ENCODE assay signal across 9 mouse cellular contexts in genomic region chr10:78756021-78756420, GRCm38 (mm10). TPM values are rescaled to one million over a fixed set of nuclear protein-coding genes. Genes with fewer than 3 reads are reported as not detected.
A peak's percentile ranks its signal among the peaks of the same experiment; 100 is the strongest.
DNase-seq lines count a peak whose midpoint lies in the region; ATAC-seq lines count a peak whose summit lies in the region.
"Had no signal": no experiment of that assay in that cellular context is flagged by ENCODE, and none has a peak within 500 bp of the region (broad histone marks: within the 10 kb centered on the region; RNA-seq: fewer than 3 reads in every experiment).

No protein-coding gene starts in this region.

- H3K27ac ChIP-seq in heart, embryonic 12.5 days (ENCODE audit: poor library complexity, severe bottlenecking) = no peak overlapping the region
- H3K27ac ChIP-seq: macrophage had no signal

- H3K9me3 ChIP-seq in heart, embryonic 12.5 days (replicated peaks) = no peaks in the 10 kb centered on the region

- no peak for ATAC-seq in heart, embryonic 12.5 days (ENCODE audit: insufficient number of reproducible peaks, low FRiP score)

- no peaks in the 10 kb centered on the region for H3K36me3 ChIP-seq in heart, embryonic 12.5 days

- H3K4me3 ChIP-seq in heart, embryonic 12.5 days = no peak overlapping the region

- 37% methylated on average over 6 of the region's 6 CpGs for WGBS in heart, embryonic 12.5 days

- H3K4me2 ChIP-seq in heart, embryonic 12.5 days = no peak overlapping the region

- no peak overlapping the region for H3K9ac ChIP-seq in heart, embryonic 12.5 days

- H3K27me3 ChIP-seq in heart, embryonic 12.5 days (replicated peaks) = peaks cover 16% of the 10 kb centered on the region

- H3K4me1 ChIP-seq in heart, embryonic 12.5 days (replicated peaks) = peaks cover 7% of the 10 kb centered on the region

- DNase-seq in heart, adult 8-10 months (ENCODE audit: low spot score) = peak; percentile 27
- peak; percentile 60 for DNase-seq in ES-CJ7 (ENCODE audit: low read depth, low spot score)
- peak; percentile 53 for DNase-seq in cerebellum, adult 11-12 months
- DNase-seq in frontal cortex, postnatal 36 days (ENCODE audit: low spot score in 2 of 2) = peak; percentile 80 to 90
- peak; percentile 83 to 88 for DNase-seq in layer of hippocampus, postnatal 10 days (ENCODE audit: low spot score in 2 of 2)
- DNase-seq in mesoderm, embryonic 11.5 days (ENCODE audit: low read depth, low spot score) = peak; percentile 74
- DNase-seq in thymus, postnatal 4 days = peak; percentile 70

RNA-seq across cellular contexts. Expression of gene Ccdc105, which starts 3.2 kb away (rescaled TPM):
- total RNA-seq in heart, adult 8-10 months (2022) = not detected
- polyA plus RNA-seq in heart, embryonic 12.5 days (2016; fragmentation: Nextera tagmentation; extraction: Ambion mirVana) = not detected in 2 replicates
- total RNA-seq in layer of hippocampus, postnatal 10 days (2021) = not detected
- polyA plus RNA-seq: macrophage had no signal

RNA-seq across cellular contexts. Expression of gene Slc1a6, which starts 24.3 kb away (rescaled TPM):
- not detected for total RNA-seq in heart, adult 8-10 months (2022)
- 0.66 and 0.72 TPM in 2 replicates for polyA plus RNA-seq in heart, embryonic 12.5 days (2016; fragmentation: Nextera tagmentation; extraction: Ambion mirVana)
- 10 to 100 TPM; 16.1 to 17.3 TPM for total RNA-seq in layer of hippocampus, postnatal 10 days (2021)
- polyA plus RNA-seq: macrophage had no signal

RNA-seq across cellular contexts. Expression of gene Casp14, which starts 37.9 kb away (rescaled TPM):
- not detected for total RNA-seq in heart, adult 8-10 months (2022)
- not detected in 2 replicates for polyA plus RNA-seq in heart, embryonic 12.5 days (2016; fragmentation: Nextera tagmentation; extraction: Ambion mirVana)
- total RNA-seq in layer of hippocampus, postnatal 10 days (2021) = not detected
- polyA plus RNA-seq: macrophage had no signal

Comparison
In these comparisons a context has a peak if more than half of its experiments do, and no peak if none do; other contexts are left out.
1. DNase-seq: peak in every context shown above with its lines; median percentile 86 in layer of hippocampus, postnatal 10 days; 85 in frontal cortex, postnatal 36 days; 74 in mesoderm, embryonic 11.5 days; 70 in thymus, postnatal 4 days; 60 in ES-CJ7; 53 in cerebellum, adult 11-12 months; 27 in heart, adult 8-10 months.
2. RNA of gene Slc1a6, which starts 24.3 kb away (total RNA-seq): 16.1 to 17.3 TPM in layer of hippocampus, postnatal 10 days; not detected in heart, adult 8-10 months; every median in the first group is over 10 times any median in the second.